Mouse (Mus musculus) gonadal fat pad, adult 2 months (tissue): ENCODE measurements around the gene Acp7. TPM values are rescaled to one million over a fixed set of nuclear protein-coding genes. Genes with fewer than 3 reads are reported as not detected.

Experiments used
- DNase-seq: peaks from one replicate; pipeline ENCODE4 v3.0.0-alpha.2; 2012; ENCODE audit warnings: low read depth
- polyA plus RNA-seq: library from polyadenylated mRNA; depleted of rRNA; stranded (reverse); fragments of >200 nt; gene quantifications from 2 replicates; pipeline ENCODE4 v1.2.3, GENCODE M21; 2012

Gene Acp7
- polyA plus RNA-seq, 1 experiment, result not detected

DNA sequence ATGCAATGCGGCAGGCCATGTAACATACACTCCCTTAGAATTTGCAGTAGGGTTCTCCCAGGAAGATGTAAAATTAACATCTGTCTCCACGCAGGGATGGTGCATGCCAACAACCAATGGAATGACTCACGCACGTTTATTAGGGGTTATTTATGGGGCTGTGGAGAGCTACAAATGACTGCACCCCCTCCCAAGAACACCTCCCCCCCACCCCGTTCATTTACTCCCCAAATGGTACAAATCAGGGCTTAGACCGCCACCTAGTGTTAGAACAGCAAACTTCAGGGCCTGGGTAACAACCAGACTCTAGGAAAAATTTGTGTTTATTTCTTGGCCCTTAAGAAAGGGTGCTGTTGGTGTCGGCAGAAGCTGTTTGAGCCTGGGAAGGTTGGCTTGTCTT, 29.5 kb downstream of the Acp7 start:
- DNase-seq, result no peak

DNA sequence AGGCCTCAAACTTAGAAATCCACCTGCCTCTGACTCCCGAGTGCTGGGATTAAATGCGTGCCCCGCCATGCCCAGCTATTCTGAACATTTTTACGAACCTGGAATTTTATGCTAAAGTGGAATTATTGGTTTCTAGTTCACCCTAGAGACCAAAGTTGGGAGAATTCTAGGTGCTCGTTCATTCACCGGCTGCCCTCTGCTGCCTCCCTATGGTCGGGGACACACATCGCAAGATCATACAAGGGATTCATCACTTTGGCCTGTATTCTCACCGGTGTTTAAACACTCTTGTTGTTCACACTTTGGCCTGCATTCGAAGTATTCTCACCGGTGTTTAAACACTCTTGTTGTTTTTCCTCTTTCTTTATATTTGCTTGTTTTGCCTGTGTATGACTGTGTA, 30.1 kb downstream of the Acp7 start:
- no peak for DNase-seq

GRCm38 (mm10) chr7:28598951-28599350, 32.2 kb downstream of the Acp7 start:
- DNase-seq, result no peak

- no peak for DNase-seq
Measured at GRCm38 (mm10) chr7:28597642-28598446, 33.3 kb downstream of the Acp7 start, which contains the start of the genes Samd4b and Pak4. Samd4b (minus strand) TSS chr7:28598144. Pak4 (minus strand) TSS chr7:28598185.

DNA sequence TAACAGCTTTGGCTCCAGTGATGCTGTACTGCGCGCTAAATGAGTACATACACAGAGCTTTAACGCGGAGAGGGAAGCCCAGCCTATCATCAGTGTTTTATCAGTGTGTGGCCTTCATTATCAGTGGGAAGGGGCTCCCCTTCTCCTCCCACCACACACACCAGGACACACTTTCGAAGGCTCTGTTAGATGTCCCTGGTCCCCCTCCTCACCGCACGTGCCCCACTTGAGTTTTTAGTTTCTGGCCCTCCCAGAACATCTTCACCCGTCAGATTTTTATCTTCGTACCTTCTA, 33.9 kb downstream of the Acp7 start:
- DNase-seq, result no peak

GRCm38 (mm10) chr7:28596436-28597276, 34.5 kb downstream of the Acp7 start:
- no peak for DNase-seq

GRCm38 (mm10) chr7:28595751-28596435, 35.2 kb downstream of the Acp7 start:
- no peak for DNase-seq

- DNase-seq, result no peak
Measured at GRCm38 (mm10) chr7:28593206-28594111, 37.7 kb downstream of the Acp7 start.

DNA sequence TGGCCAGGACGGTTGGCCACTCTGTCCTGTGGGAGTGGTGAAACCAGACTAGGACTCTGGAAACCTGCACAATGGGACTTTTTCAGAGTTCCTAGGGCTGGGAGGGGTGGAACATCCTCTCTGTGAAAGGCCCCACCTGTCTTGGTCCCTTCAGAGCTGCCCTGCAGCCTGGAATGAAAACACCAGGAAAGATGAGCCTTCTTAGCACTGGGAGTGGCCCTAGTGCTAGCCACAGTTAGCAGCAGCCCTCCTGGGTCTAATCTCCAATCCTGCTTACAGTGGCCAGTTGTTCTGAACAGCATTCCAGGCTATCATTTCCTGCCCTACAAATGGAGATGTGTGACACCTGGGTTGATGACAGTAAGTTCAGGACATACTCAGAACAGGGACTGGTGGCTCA, 39.3 kb downstream of the Acp7 start:
- DNase-seq, result no peak

GRCm38 (mm10) chr7:28587644-28588043, 43.5 kb downstream of the Acp7 start:
- no peak for DNase-seq

GRCm38 (mm10) chr7:28586663-28587411, 44.3 kb downstream of the Acp7 start:
- DNase-seq, result no peak

- DNase-seq, result no peak
Measured at GRCm38 (mm10) chr7:28585001-28585400, 46.1 kb downstream of the Acp7 start.

- DNase-seq, result no peak
Measured at GRCm38 (mm10) chr7:28584468-28584867, 46.7 kb downstream of the Acp7 start.

- no peak for DNase-seq
Measured at GRCm38 (mm10) chr7:28583570-28584344, 47.4 kb downstream of the Acp7 start.

- no peak for DNase-seq
Measured at GRCm38 (mm10) chr7:28582841-28583240, 48.3 kb downstream of the Acp7 start.

GRCm38 (mm10) chr7:28581721-28582120, 49.4 kb downstream of the Acp7 start:
- no peak for DNase-seq

GRCm38 (mm10) chr7:28579826-28580225, 51.3 kb downstream of the Acp7 start:
- DNase-seq, result no peak

DNA sequence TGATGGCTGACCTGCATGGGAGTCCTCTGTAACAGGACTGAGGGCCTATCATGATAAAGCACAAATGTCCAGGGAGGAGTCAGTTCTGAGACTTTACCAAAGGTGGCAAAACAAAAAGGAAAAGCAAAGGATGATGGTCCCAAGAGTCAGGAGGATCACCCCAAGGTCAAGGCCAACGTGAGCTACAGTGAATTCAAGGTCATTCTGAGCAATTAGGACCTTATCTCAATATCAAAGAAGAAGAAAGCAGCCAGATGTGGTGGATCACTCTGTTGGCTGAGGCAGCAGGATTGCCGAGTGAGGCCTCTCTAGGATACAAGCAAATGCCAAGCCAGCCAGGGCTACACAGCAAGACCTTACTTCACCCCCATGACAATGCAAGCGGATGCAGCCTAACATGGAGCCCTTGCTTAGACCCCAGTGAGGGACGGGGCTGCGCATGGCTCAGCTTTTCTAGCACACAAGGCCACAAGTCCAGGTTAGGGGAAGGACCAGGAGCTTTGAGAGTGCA, 52.5 kb downstream of the Acp7 start:
- DNase-seq, result no peak

GRCm38 (mm10) chr7:28577826-28578542, 53.1 kb downstream of the Acp7 start:
- peak; percentile 80 for DNase-seq
